Mouse (Mus musculus) kidney, adult 11 months (tissue): ENCODE results near the gene Alk.

Source experiments
- DNase-seq: peaks from one replicate; pipeline ENCODE4 v3.0.0; 2022

Gene Alk

GRCm38 (mm10) chr17:72118376-72118775 is 486.1 kb downstream of the Alk start:
- DNase-seq: peak; percentile 4

- DNase-seq: no peak
These were observed 489.0 kb downstream of the Alk start for GRCm38 (mm10) chr17:72115271-72115944.

- no peak for DNase-seq
These were observed 492.4 kb downstream of the Alk start for GRCm38 (mm10) chr17:72112004-72112403.

GRCm38 (mm10) chr17:72111528-72111927 is 492.9 kb downstream of the Alk start:
- no peak for DNase-seq

DNA sequence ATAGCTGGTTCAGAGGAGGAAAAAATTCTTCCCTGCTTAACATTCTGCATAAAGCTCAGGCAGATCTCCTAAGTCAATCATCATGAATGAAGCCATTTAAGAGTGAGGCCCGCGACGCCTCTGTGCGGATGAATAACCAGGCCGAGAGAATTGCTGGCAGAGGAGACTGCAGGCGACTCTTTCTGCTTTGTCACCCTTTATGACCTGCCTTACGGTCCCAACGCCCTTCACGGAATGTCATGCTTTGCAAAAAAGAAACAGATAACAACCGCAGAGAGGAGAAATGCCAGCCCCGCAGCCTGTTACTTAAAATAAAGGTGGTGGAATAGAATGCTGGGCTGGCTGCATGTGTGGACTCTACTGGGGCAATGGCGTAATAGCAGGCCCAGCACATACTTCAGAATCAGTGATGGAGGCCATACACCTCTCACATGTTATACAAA is 517.1 kb downstream of the Alk start:
- no peak for DNase-seq

DNA sequence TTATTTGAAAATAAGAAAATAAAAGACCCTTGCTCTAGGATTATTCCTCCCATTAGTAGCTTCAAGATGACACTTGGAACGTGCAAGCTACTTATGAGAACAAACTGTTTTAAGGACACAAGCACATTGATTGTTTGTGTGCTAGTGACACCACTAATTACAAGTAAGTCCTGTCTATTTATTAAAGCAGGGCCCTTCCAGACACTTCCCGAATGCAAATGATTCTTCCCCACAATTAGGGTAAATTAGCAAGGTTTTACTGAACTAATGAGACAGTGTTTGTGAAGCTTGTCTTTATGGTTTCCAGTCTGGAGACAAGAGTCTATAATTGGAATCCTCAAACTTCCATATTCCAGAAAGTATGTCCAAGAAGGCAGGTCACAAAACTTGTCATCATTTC is 523.0 kb downstream of the Alk start:
- no peak for DNase-seq

GRCm38 (mm10) chr17:72076306-72076921 is 528.0 kb downstream of the Alk start:
- DNase-seq: no peak

GRCm38 (mm10) chr17:72071871-72072270 is 532.6 kb downstream of the Alk start:
- DNase-seq: no peak

GRCm38 (mm10) chr17:72068176-72068575 is 536.3 kb downstream of the Alk start:
- no peak for DNase-seq

- DNase-seq: no peak
These were observed 541.4 kb downstream of the Alk start for GRCm38 (mm10) chr17:72062978-72063377.

DNA sequence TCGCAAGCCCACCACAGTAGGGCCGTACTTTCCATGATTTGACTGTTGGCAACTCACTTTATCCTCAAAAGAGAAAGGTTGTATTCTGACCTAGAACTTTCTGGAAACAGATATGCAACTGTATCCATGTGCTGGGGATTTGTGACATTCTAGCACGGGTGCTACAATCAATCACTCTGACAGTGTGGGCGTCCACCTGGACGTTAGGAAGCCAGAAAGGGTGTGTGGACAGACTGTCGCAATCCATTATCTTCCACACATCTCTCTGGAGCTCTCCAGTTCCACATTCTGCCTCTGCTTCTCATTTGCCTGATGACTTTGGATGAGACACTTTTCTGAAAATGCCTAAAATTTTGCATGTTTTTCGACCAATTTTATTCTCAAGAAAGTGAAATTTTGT is 545.1 kb downstream of the Alk start:
- no peak for DNase-seq

GRCm38 (mm10) chr17:72045671-72046070 is 558.8 kb downstream of the Alk start:
- DNase-seq: no peak

- no peak for DNase-seq
These were observed 560.6 kb downstream of the Alk start for GRCm38 (mm10) chr17:72043667-72044390.

DNA sequence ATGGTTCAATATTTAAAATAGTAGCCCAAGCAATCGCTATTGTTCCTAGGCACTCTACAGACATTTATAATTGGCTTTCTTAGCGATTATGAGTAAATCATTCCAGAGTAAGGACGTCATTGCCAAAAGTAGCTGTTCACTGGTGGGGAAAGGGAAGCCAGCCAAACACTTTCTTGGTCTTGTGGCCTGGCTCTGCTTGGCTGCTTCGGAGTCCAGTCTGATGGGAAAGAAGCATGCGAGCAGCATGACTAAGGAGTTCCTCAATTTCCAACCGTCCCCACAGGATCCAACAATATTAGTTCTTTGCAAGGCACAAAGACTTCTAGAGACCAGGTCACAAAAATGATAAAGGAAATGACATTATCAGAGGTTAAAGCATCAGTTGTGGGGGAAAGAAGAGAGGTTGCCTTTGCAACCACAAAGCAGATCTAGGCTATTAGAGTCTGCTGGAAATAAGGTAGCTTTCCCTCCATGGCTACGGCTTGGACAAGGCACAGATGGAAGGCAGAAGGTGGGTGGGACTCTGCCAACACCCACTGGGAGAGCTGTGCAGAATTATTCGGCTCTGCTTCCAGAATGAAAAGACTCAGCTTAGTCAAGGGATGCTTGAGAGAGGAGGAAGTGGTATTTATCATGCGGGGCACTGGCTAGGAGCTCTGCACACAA is 561.3 kb downstream of the Alk start:
- peak; percentile 77 for DNase-seq

DNA sequence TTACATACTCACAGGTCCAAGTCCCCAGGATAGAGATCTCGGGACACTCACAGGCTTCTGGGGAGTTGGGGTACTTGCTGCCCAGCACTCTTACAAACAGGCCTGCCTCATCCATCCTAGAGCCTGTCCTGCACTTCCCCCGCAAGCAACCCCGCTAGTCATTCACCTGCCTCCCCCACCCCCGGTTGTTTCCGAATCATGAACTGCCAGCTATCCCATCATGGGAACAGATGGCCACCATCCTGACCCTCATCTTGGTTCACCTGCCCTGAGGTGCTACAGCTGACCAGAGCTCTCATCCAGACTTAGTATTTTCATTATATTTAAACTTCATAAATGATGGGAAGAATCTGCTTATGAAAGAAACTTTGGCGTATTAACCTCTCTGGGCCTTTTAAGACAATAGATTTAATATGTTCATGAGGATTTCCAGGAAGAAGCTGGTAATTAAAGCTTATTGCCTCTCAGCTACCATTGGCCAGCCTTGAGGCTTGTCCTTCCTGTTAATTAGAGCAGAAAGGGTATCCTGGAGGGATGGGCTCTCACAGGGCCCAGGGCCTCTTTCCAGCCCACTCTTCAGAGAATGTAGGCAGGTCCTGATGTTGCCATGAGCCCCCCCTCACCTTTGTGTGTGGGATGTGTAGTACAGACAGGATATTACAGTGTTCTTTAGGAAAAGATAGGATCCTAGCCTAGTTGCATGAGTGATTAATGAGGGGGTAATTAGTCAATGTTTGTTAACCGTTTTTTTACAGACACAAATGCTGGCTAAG is 565.1 kb downstream of the Alk start:
- DNase-seq: no peak

GRCm38 (mm10) chr17:72038371-72038770 is 566.1 kb downstream of the Alk start:
- no peak for DNase-seq

DNA sequence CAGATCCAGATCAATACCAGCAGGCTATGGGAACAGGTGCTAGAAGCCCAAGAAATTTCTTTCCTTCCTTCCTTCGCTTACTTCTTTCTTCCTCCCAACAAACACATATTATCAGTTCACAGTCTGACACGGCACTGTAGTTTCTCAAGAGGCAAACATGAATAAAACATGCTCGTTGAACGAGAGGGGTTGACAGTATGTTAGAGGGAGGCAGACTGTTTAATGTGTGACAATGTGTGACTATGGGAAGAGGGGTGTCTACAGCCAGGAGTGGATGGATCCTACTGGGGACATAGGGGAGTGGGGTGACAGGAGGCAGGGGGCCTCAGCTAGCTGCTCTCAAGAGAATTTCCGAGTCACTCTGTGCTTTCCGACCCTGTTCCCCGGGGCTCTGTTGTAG is 573.8 kb downstream of the Alk start:
- DNase-seq: no peak

GRCm38 (mm10) chr17:72023323-72023722 is 581.1 kb downstream of the Alk start:
- DNase-seq: peak; percentile 5

DNA sequence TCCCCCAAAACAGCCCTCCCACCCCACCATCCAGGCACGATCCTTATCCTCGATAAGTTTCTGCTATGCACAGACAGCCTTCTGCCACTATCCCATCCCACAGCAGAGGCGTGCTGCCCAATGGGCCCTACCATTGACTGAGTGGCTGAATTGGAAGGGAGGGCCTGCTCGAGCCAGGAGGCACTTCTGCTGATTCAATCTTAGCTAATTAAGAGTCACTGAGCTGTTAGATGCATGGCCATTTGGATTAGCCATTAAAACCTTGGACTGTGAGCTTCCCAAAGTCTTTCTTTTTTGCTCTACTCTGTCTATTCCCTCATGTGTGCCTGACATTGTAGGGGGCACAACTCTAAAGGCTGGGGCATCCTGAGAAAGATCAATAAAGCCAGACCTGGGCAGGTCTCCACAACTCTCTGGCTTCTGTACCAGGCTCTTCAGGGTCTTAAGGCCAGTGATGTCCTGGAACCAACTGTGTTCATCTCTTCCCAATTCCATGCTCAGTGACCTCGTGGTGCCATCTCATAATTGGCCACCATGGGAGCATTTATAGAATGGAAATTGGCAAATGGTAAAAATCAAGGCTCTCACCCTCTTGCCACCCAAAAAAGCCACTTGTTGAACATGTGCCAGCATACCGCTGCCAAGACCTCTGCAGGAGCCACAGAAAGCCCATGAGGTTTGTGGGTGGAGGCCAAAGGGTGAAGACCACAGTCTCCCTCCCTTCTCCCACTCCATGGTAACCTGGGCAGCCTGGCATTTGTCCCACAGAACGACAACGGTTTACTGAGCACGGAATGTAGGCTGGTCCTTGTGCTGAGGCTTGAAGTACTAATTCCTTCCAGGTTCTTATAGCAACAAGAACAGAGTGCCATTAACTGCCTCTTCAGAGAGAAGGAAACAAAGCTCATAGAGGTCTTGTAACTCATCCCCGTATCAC is 582.4 kb downstream of the Alk start:
- peak; percentile 92 for DNase-seq

DNA sequence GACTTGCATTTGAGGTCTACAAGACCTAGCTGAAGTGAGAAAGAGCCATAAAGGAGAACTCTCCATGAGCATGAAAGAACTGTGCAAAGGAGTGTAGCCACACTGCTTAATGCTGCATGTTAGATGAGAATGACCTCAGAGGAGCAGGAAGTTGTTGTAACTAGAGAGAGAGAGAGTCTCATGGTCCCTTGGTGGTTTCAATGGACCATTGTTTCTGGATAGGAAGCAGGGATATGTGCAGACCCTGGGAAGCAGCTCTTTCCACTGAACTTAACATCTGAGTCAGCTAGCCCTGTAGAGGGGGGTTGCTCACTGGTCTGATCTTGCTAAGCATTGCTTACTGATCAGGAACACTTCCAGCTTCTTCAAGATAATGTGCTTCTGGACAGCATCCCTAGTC is 587.1 kb downstream of the Alk start:
- no peak for DNase-seq

DNA sequence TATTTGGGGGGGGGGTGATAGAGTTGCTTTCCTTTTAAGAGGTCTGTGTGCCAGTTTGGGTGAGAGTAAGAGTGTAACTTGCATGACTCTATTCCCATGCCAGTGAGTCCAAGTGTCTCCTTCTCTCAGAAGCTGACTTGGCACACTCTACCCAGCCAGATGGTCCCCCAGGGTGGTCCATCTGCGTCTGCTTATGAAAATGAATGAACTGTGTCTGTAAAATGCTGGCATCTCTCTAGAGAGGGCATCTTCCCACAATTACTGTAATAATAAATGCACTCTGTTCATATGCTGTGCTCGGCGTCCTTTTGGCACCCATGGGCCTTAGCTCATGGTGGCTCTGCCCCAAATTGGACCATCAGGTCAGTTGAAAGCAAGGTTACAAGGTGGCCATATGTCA is 589.2 kb downstream of the Alk start:
- DNase-seq: no peak

- DNase-seq: no peak
These were observed 591.7 kb downstream of the Alk start for GRCm38 (mm10) chr17:72012775-72013174.
